Mouse (Mus musculus) lung, embryonic 16.5 days (tissue): ENCODE measurements around the gene Frmd5. TPM values are rescaled to one million over a fixed set of nuclear protein-coding genes. Genes with fewer than 3 reads are reported as not detected.

ENCODE experiments used
- ATAC-seq: fragments of 200-750 bp; cut with Nextera tagmentation; 2 replicates; pipeline ENCODE4 v1.8.0; 2017; ENCODE audit warnings: low read depth, mild to moderate bottlenecking, moderate library complexity
- H3K27ac ChIP-seq: fragments of 300-500 bp; sonication (generic); 2 replicates; pipeline ENCODE4 v1.5.1; 2014; ENCODE audit warnings: mild to moderate bottlenecking, control low read depth, low read length
- H3K27me3 ChIP-seq: fragments of 300-500 bp; sonication (generic); 2 replicates; pipeline ENCODE4 v1.6.1; 2014; ENCODE audit warnings: low read depth, low read length, mixed read lengths; ENCODE audit not compliant: control insufficient read depth, insufficient read depth
- H3K36me3 ChIP-seq: fragments of 300-500 bp; sonication (generic); 2 replicates; pipeline ENCODE4 v1.6.1; 2014; ENCODE audit warnings: low read length; ENCODE audit not compliant: control insufficient read depth, insufficient read depth
- H3K4me1 ChIP-seq: fragments of 300-500 bp; sonication (generic); replicated peaks from 2 replicates; pipeline ENCODE4 v1.6.1; 2014; ENCODE audit warnings: low read length, mixed read lengths; ENCODE audit not compliant: control insufficient read depth, insufficient read depth
- H3K4me2 ChIP-seq: fragments of 300-500 bp; sonication (generic); 2 replicates; pipeline ENCODE4 v1.6.1; 2014; ENCODE audit warnings: low read depth, low read length, control low read depth
- H3K4me3 ChIP-seq: fragments of 300-500 bp; sonication (generic); 2 replicates; pipeline ENCODE4 v1.5.1; 2014; ENCODE audit warnings: mild to moderate bottlenecking, low read length, control low read depth
- H3K9ac ChIP-seq: fragments of 300-500 bp; sonication (generic); 2 replicates; pipeline ENCODE4 v1.6.1; 2014; ENCODE audit warnings: low read length, control low read depth
- H3K9me3 ChIP-seq: fragments of 300-500 bp; sonication (generic); 2 replicates; pipeline ENCODE4 v1.6.1; 2016; ENCODE audit warnings: low read length; ENCODE audit not compliant: control insufficient read depth
- WGBS: fragments of 180-500 bp; shearing (Covaris S2); extraction: QIAGEN DNeasy Blood & Tissue Kit; methylation state at CpG from one replicate; pipeline ENCODE4 v1.1.7; 2014; 5-methylcytosine and 5-hydroxymethylcytosine counted together
- polyA plus RNA-seq: library from polyadenylated mRNA; unstranded; fragments of >200 nt; fragmentation: Nextera tagmentation; extraction: Ambion mirVana; gene quantifications from 2 replicates; pipeline ENCODE4 v1.2.1, GENCODE M21; 2015

Gene Frmd5
- polyA plus RNA-seq, 1 experiment from 2014 or later: 4.4 TPM

DNA sequence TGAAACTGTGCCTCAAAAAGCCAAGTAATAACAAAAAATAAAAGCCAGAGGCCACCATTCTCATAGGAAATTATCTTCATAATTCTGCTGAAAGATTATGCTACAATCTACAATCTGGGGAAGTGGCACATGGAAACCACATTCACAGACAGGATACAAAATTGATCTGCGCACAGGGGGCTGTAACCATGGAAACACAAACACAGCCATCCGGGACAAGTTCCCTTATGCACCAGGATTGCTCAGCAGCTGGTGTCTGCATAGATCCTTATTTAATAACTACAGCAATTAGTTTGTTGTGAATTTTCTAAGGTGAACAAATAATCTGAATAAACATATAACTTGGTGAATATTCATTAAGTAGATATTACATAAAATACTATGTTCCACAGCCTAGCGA lies 89.8 kb downstream of the Frmd5 start:
- Histone ChIP-seq H3K27me3 (no peaks in the 10 kb centered on the region), H3K4me2 (no peak overlapping the region), H3K4me3 (no peak overlapping the region), H3K4me1 (no peaks in the 10 kb centered on the region), H3K27ac (no peak overlapping the region), H3K9me3 (no peaks in the 10 kb centered on the region), H3K9ac (no peak overlapping the region), H3K36me3 (no peaks in the 10 kb centered on the region)
- ATAC-seq: no peak
- WGBS: 75% methylated on average over 3 of the region's 3 CpGs

DNA sequence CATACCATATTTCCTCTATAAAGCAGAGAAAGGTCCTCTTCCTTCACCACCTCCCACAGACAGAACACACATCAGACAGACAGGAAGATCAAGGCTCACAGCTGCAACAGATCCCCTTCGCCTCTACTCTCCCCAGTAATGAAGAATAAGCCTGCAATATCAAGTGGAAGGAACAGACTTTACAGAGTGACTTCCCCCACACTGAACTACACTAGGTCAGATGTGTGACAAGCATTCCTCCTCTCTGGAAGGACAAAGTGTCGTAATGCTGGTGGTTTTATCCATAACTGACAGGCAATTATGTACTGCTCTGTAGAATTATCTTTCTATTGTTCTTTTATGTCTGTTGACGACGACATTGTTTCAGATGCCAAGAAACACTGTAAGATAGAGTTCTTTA lies 93.3 kb downstream of the Frmd5 start:
- ATAC-seq: peak; percentile 80
- Histone ChIP-seq H3K27me3 (no peaks in the 10 kb centered on the region), H3K27ac (no peak overlapping the region), H3K4me1 (no peaks in the 10 kb centered on the region), H3K36me3 (no peaks in the 10 kb centered on the region), H3K9me3 (no peaks in the 10 kb centered on the region), H3K4me2 (no peak overlapping the region), H3K4me3 (no peak overlapping the region), H3K9ac (no peak overlapping the region)
- 59% methylated on average over 4 of the region's 4 CpGs for WGBS

DNA sequence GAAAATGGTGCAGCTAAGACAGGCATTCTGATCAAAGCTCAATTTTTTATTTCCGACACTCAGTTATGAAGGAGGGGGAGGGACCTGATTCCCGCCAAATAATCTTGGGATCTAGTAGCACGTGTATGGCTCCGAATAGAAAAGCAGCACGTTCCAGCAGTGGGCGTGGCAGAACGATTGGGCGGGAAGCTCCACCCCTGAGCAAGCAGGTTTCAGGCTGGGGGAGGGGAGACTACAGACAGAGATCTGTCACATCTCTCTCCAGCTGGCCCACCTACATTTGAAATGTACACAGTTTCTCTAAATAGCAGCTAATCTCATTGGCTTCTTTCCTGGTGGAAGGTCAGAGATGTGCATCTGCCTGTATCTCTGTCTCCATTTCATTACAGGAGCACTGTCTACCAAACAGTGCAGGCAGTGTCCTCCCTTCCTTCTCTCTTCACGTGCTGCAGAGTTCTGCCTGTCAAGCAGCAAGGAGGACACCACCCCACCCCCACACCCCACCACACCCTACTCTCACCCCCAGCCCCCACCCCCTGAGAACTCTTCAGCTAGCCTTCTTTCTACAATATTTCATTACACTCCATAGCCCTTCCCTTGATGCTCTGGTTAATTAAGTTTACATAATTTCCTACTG lies 95.0 kb downstream of the Frmd5 start:
- Histone ChIP-seq H3K9me3 (no peaks in the 10 kb centered on the region), H3K27ac (no peak overlapping the region), H3K4me2 (no peak overlapping the region), H3K4me3 (no peak overlapping the region), H3K36me3 (no peaks in the 10 kb centered on the region), H3K9ac (no peak overlapping the region), H3K27me3 (no peaks in the 10 kb centered on the region), H3K4me1 (no peaks in the 10 kb centered on the region)
- 0 out of 2 replicates have a peak, but pooled peaks have one; percentile 10 for ATAC-seq
- 17% methylated on average over 9 of the region's 9 CpGs for WGBS

DNA sequence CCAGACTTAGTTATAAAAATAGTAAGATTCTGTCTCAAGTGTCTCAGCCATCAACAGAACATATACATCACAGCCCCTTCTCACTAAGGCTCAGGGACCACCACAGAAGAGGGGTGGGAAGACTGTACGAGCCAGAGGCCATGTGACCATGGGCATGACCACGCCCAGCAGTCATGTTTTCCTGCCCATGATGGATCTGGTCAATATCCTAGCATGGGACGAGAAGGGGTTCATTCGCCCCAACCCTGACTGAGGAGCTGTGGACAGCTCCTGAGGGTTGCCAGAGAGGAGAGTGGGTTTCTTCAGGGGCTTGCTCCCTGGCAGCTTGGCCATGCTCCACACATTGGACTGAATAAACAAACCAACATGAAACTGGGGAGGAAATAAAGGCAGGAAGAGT lies 97.8 kb downstream of the Frmd5 start:
- ATAC-seq: no peak
- Histone ChIP-seq H3K9ac (no peak overlapping the region), H3K4me2 (no peak overlapping the region), H3K9me3 (no peaks in the 10 kb centered on the region), H3K4me3 (no peak overlapping the region), H3K27me3 (no peaks in the 10 kb centered on the region), H3K27ac (no peak overlapping the region), H3K4me1 (no peaks in the 10 kb centered on the region), H3K36me3 (no peaks in the 10 kb centered on the region)
- 78% methylated on average over 4 of the region's 4 CpGs for WGBS

DNA sequence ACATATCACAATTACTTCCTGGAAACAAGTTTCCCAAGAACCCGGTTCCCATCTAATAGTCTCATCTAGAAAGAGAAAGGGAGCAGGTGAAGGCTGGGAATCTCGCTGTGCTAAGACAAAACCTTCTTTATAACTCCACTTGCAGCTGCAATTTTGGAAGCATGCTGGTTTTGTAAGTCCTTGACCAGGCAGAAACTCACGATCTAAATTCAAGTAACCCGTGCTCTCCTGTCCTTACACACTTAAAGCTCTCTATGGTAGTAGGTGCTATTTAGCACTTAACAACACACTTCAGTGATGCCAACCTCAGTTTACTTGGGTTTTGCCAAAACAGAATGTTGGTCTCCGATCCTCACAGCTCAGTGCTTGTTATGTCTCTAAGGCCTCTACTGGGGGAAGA lies 99.4 kb downstream of the Frmd5 start:
- Histone ChIP-seq H3K27ac (no peak overlapping the region), H3K4me3 (no peak overlapping the region), H3K27me3 (no peaks in the 10 kb centered on the region), H3K36me3 (no peaks in the 10 kb centered on the region), H3K9me3 (no peaks in the 10 kb centered on the region), H3K4me2 (no peak overlapping the region), H3K9ac (no peak overlapping the region), H3K4me1 (no peaks in the 10 kb centered on the region)
- no peak for ATAC-seq
- WGBS: 78% methylated on average over 5 of the region's 5 CpGs

DNA sequence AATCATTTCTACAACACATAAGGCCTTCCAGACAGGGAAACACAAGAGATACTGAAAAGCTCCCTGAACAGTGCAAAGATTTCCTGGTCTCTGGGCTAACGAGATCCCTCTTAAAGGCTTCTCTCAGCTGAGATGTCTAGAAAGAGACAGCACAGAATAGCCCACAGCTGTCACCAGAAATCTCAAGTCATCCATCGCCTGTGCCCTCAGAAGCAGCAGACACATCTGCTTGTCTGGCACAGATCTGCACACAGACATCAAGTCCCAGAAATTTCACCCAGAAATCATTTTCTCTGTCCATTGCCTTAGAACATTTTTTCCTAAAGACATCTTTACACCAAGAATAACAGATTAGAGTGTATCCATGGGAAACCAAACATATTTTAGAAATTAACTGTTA lies 101.1 kb downstream of the Frmd5 start:
- WGBS: 62% methylated on average over 2 of the region's 2 CpGs
- Histone ChIP-seq H3K4me2 (no peak overlapping the region), H3K27ac (no peak overlapping the region), H3K27me3 (no peaks in the 10 kb centered on the region), H3K36me3 (no peaks in the 10 kb centered on the region), H3K4me3 (no peak overlapping the region), H3K9me3 (no peaks in the 10 kb centered on the region), H3K9ac (no peak overlapping the region), H3K4me1 (no peaks in the 10 kb centered on the region)
- ATAC-seq: no peak

DNA sequence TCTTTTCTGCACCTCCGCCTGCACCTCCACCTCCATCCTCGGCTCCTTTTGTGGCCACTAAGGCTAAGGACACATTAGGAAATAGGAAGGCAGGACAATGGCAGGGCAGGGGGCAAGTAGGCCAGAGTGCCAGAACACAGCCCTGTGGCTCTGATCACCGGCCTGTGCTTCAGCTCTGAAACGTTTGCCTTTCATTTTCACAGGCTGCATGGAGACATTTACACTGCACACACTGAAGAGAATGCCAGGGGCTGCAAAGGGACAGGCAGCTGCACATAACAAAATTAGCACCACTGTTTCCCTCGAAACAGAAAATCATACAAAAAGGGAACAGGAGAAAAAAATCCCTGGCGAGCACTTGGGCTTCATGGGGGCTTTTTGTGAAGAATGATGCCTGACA lies 107.6 kb downstream of the Frmd5 start:
- Histone ChIP-seq H3K27ac (no peak overlapping the region), H3K4me1 (no peaks in the 10 kb centered on the region), H3K9ac (no peak overlapping the region), H3K4me3 (no peak overlapping the region), H3K36me3 (no peaks in the 10 kb centered on the region), H3K27me3 (no peaks in the 10 kb centered on the region), H3K9me3 (no peaks in the 10 kb centered on the region), H3K4me2 (no peak overlapping the region)
- no peak for ATAC-seq
- 57% methylated on average over 6 of the region's 6 CpGs for WGBS

DNA sequence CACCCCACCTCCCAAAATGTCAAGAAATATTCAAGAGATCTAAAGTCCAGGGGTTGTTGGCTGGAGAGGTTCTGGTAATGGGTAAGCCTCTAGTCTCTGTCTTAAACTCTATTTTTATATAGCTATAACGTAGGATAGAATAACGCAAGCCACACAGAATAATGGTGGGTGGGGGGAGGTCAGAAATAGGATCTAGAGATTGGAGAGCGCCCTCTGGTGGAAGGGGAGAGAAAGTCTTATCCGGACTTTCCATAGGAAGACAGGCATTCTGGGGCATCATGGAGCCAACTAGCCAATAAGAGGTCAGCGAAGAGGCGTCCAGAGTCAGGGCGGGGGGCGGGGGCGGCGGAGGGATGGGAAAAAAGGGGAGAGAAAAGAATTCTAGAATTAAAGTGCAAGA lies 111.5 kb downstream of the Frmd5 start:
- Histone ChIP-seq H3K27ac (no peak overlapping the region), H3K9ac (no peak overlapping the region), H3K4me1 (no peaks in the 10 kb centered on the region), H3K4me3 (no peak overlapping the region), H3K9me3 (no peaks in the 10 kb centered on the region), H3K4me2 (no peak overlapping the region), H3K36me3 (no peaks in the 10 kb centered on the region), H3K27me3 (no peaks in the 10 kb centered on the region)
- no peak for ATAC-seq
- WGBS: 78% methylated on average over 10 of the region's 10 CpGs

DNA sequence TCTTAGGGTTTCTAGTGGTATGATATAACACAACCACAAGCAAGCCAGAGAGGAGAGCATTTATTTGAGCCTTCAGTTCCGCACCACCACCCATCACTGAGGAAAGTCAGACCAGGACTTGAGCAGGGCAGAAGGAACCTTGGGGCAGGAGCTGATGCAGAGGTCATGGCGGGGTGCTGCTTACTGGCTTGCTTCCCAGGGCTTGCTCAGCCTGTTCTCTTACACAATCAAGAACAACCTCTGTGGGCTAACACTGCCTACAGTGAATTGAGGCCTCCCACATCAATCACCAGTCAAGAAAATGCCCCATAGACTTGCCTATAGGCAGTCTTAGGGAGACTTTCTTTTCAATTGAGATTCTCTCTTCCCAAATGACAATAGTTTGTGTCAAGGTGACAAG lies 118.8 kb downstream of the Frmd5 start:
- Histone ChIP-seq H3K4me1 (no peaks in the 10 kb centered on the region), H3K27me3 (no peaks in the 10 kb centered on the region), H3K9ac (no peak overlapping the region), H3K9me3 (no peaks in the 10 kb centered on the region), H3K4me3 (no peak overlapping the region), H3K36me3 (no peaks in the 10 kb centered on the region), H3K27ac (no peak overlapping the region), H3K4me2 (no peak overlapping the region)
- 70% methylated on average over 2 of the region's 2 CpGs for WGBS
- ATAC-seq: no peak

DNA sequence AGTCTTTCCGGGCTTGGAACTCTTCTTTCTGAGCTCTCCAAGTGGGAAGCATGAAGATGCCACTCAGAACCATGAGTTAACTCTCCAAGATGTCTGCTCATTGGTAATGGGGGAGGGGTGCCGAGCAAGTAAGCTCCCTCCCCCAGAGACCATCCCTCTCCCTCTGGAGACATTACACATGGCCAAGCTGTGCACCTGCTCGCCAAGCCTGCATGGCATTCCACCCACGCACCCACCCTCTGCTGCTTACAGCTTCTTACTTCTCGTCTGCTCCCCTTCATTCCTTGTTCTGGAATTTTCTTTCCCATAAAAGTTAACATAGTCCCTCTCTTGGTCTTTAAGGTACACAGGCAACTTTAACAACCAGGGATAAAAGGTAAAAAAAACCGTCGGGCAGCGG lies 123.3 kb downstream of the Frmd5 start:
- Histone ChIP-seq H3K4me3 (no peak overlapping the region), H3K27ac (no peak overlapping the region), H3K27me3 (no peaks in the 10 kb centered on the region), H3K9me3 (no peaks in the 10 kb centered on the region; the same call in 1 of the 2 replicates), H3K36me3 (no peaks in the 10 kb centered on the region), H3K4me1 (no peaks in the 10 kb centered on the region), H3K4me2 (no peak overlapping the region), H3K9ac (no peak overlapping the region)
- 91% methylated on average over 8 of the region's 8 CpGs for WGBS
- no peak for ATAC-seq
